ENCODE assay signal across 16 mouse cellular contexts in the genomic region with DNA sequence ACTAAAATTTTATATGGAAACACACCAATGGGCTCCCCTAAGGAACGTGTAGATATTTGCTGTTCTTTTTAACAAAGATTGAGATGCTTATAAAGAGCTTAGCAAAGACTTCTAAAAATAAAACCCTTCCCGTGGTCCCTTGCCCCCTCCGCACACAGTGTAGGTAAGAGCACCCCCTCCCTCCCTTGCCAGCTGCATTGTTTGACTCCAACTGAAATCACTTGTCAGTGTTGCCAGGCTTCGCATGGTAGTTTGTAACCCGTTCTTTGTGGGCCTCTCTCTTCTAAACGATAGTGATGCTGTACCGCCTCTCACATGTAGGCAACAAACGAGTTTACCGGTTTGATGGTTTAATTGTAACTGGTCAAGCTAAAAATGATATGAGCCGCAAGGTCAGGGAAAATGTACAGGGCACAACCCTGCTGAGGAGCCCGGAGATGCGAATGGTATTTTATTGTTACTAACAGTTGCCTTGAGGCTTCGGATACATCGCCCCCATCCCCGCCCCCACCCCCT.
DNase-seq lines count a peak whose midpoint lies in the region; ATAC-seq and TF ChIP-seq lines count a peak whose summit lies in the region.
"Had no signal": no experiment of that assay in that cellular context is flagged by ENCODE, and none has a peak within 500 bp of the region (broad histone marks: within the 10 kb centered on the region; RNA-seq: fewer than 3 reads in every experiment).

No protein-coding gene starts in this region.

- peak overlapping the region; percentile 11; the same call in 1 of the 2 replicates for H3K9ac ChIP-seq in heart, embryonic 13.5 days
- H3K9ac ChIP-seq in forebrain, embryonic 16.5 days (replicated peaks; ENCODE audit: low read depth, low read length), result peak overlapping the region; percentile 10; the same call in 1 of the 2 replicates
- H3K9ac ChIP-seq in midbrain, embryonic 12.5 days (replicated peaks), result no peak overlapping the region
- H3K9ac ChIP-seq: embryonic facial prominence, embryonic 15.5 days had no signal

- no peaks in the 10 kb centered on the region for H3K9me3 ChIP-seq in heart, embryonic 13.5 days
- no peaks in the 10 kb centered on the region for H3K9me3 ChIP-seq in forebrain, embryonic 16.5 days (ENCODE audit: control insufficient read depth, low read length)
- no peaks in the 10 kb centered on the region for H3K9me3 ChIP-seq in midbrain, embryonic 12.5 days
- H3K9me3 ChIP-seq: embryonic facial prominence, embryonic 15.5 days had no signal

- peaks cover 20% of the 10 kb centered on the region for H3K27me3 ChIP-seq in heart, embryonic 13.5 days (replicated peaks)
- no peaks in the 10 kb centered on the region for H3K27me3 ChIP-seq in forebrain, embryonic 16.5 days (replicated peaks; ENCODE audit: control insufficient read depth, insufficient read depth, low read length)
- peaks cover 29% of the 10 kb centered on the region for H3K27me3 ChIP-seq in midbrain, embryonic 12.5 days
- H3K27me3 ChIP-seq: embryonic facial prominence, embryonic 15.5 days; megakaryocyte, embryonic 14.5 days had no signal

- no peak overlapping the region for H3K4me3 ChIP-seq in heart, embryonic 13.5 days
- peak overlapping the region; percentile 7; the same call in 1 of the 2 replicates for H3K4me3 ChIP-seq in forebrain, embryonic 16.5 days (replicated peaks; ENCODE audit: low read length)
- H3K4me3 ChIP-seq in midbrain, embryonic 12.5 days, result no peak overlapping the region
- H3K4me3 ChIP-seq: embryonic facial prominence, embryonic 15.5 days; megakaryocyte, embryonic 14.5 days had no signal

- no peaks in the 10 kb centered on the region for H3K36me3 ChIP-seq in heart, embryonic 13.5 days
- no peaks in the 10 kb centered on the region for H3K36me3 ChIP-seq in forebrain, embryonic 16.5 days (ENCODE audit: control insufficient read depth, insufficient read depth)
- H3K36me3 ChIP-seq in midbrain, embryonic 12.5 days, result no peaks in the 10 kb centered on the region
- H3K36me3 ChIP-seq: embryonic facial prominence, embryonic 15.5 days had no signal

- ATAC-seq in heart, embryonic 13.5 days (ENCODE audit: extremely low read depth, insufficient number of reproducible peaks, low FRiP score, low TSS enrichment), result no peak
- peak; percentile 30; the same call in 1 of the 2 replicates for ATAC-seq in forebrain, embryonic 16.5 days
- ATAC-seq in midbrain, embryonic 12.5 days (ENCODE audit: low FRiP score, low read depth), result no peak
- ATAC-seq: intestine, embryonic 16.5 days had no signal

- H3K4me1 ChIP-seq in heart, embryonic 13.5 days, result peaks cover 28% of the 10 kb centered on the region
- H3K4me1 ChIP-seq in forebrain, embryonic 16.5 days (replicated peaks; ENCODE audit: control insufficient read depth, insufficient read depth, low read length), result peaks cover 18% of the 10 kb centered on the region
- H3K4me1 ChIP-seq in midbrain, embryonic 12.5 days, result peaks cover 33% of the 10 kb centered on the region
- H3K4me1 ChIP-seq: megakaryocyte, embryonic 14.5 days had no signal

- no peak for TF ChIP-seq CTCF in brain, embryonic 14.5 days (IDR thresholded peaks at IDR 0.05; ENCODE audit: borderline replicate concordance, extremely low read depth, insufficient read depth, insufficient read length)

- intact Hi-C loops in heart, postnatal 14 days (cut with DNase I), result no loop called here

- H3K27ac ChIP-seq in heart, embryonic 13.5 days (replicated peaks), result no peak overlapping the region
- H3K27ac ChIP-seq in forebrain, embryonic 16.5 days (ENCODE audit: low read length), result no peak overlapping the region
- H3K27ac ChIP-seq in midbrain, embryonic 12.5 days (replicated peaks), result no peak overlapping the region
- H3K27ac ChIP-seq: embryonic facial prominence, embryonic 15.5 days had no signal

- no peak for TF ChIP-seq POLR2A in brain, embryonic 14.5 days (IDR thresholded peaks at IDR 0.05; ENCODE audit: borderline replicate concordance, extremely low read depth, insufficient read depth, insufficient read length, poor library complexity, severe bottlenecking)

- no peak for DNase-seq in heart, postnatal 14 days
- peak; percentile 72 for DNase-seq in brain, embryonic 14.5 days (ENCODE audit: low read depth)
- DNase-seq in embryo, embryonic 10.5 days (ENCODE audit: low spot score), result no peak
- DNase-seq in T-cell, adult 2 months (ENCODE audit: low spot score), result no peak
- no peak for DNase-seq in adrenal gland, adult (ENCODE audit: inconsistent age in 2 of 2, low spot score in 1 of 2)
- DNase-seq: adrenal gland, postnatal 10 days; cerebellum, adult 11-12 months; layer of hippocampus, postnatal 36 days; lung, adult 18-20 months; thymus, postnatal 4 days had no signal

- peak overlapping the region; percentile 41 for H3K4me2 ChIP-seq in heart, embryonic 13.5 days
- peak overlapping the region; percentile 40 for H3K4me2 ChIP-seq in forebrain, embryonic 16.5 days (ENCODE audit: low read length)
- H3K4me2 ChIP-seq in midbrain, embryonic 12.5 days (replicated peaks), result peak overlapping the region; percentile 39
- H3K4me2 ChIP-seq: embryonic facial prominence, embryonic 15.5 days had no signal

- 38% methylated on average over 15 of the region's 15 CpGs for WGBS in heart, embryonic 13.5 days
- WGBS in forebrain, embryonic 16.5 days, result 14% methylated on average over 15 of the region's 15 CpGs
- 22% methylated on average over 15 of the region's 15 CpGs for WGBS in midbrain, embryonic 12.5 days
